Mouse (Mus musculus): ENCODE measurements around the gene Mgat4b.

DNA sequence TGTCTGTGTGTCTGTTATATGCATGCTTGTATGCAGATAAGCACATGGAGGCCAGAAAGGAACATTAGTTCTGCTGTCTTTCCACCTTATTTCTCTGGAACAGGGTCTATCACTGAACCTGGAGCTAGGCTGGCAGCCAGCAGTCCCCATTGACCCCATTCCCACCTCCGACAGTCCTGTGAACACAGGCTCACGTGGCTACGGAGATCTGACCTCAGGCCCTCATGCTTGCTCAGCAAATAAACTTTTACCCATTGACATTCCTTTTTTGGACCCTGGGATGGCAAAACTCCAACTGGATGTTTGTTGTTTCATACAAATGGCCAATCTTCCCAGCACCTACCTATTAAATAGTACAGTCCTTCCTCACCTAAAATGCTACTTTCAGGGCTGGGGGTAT is 34.3 kb upstream of the Mgat4b start:
- TF ChIP-seq CTCF (IDR thresholded peaks at IDR 0.05; ENCODE audit: insufficient read depth, low read depth, low read length) (no peak), POLR2A (IDR thresholded peaks at IDR 0.05; ENCODE audit: insufficient read depth, low read depth, low read length) (no peak)

All from olfactory bulb, adult 2 months (tissue).